Mouse (Mus musculus): ENCODE measurements around the gene Arfgap3.
"Not testable (repeated sequence)": the region's sequence is repeated elsewhere in the genome, so short reads cannot be mapped to it uniquely, and the experiment has no call there.

The Arfgap3 gene

DNA sequence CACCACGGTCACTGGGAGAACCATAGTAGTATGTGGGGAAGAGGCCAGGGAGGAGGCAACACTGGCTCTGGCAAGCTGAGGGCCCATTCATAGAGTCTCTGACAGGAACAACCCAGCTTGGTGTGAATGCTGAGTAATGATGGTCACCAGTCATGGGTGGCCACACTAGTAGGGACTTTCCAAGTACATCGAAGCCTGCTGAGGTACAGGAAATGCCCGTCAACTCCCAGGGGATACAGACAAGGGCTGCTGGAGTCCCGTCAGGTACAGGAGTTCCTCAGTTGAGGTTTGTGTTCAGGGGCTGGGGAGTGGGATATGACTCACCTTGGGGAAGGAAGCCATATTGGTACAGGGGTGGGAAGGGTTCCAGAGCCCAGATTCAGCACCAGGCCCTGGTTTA, 54.0 kb downstream of the Arfgap3 start:
- DNase-seq (ENCODE audit: low spot score in 2 of 2): no peak

DNA sequence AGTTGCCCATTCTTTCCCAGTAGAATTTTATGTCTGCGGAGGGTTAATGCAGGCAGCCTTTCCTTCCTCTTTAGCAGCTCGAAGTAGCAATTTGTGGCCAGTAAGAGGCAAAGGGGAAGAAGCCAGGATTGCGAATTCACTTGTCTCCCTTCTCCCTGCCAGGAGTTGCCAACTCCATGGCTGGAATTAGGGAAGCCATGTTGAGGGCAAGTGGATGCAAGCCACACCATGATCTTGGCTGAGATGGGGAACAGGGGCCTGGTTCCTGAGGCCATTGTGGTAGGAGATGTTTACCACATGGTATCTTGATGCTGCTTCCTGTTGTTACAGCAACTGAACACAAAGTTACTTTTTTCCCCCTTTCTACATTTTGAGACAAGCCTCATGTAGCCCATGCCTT, 55.1 kb downstream of the Arfgap3 start:
- DNase-seq (ENCODE audit: low spot score in 2 of 2): no peak

DNA sequence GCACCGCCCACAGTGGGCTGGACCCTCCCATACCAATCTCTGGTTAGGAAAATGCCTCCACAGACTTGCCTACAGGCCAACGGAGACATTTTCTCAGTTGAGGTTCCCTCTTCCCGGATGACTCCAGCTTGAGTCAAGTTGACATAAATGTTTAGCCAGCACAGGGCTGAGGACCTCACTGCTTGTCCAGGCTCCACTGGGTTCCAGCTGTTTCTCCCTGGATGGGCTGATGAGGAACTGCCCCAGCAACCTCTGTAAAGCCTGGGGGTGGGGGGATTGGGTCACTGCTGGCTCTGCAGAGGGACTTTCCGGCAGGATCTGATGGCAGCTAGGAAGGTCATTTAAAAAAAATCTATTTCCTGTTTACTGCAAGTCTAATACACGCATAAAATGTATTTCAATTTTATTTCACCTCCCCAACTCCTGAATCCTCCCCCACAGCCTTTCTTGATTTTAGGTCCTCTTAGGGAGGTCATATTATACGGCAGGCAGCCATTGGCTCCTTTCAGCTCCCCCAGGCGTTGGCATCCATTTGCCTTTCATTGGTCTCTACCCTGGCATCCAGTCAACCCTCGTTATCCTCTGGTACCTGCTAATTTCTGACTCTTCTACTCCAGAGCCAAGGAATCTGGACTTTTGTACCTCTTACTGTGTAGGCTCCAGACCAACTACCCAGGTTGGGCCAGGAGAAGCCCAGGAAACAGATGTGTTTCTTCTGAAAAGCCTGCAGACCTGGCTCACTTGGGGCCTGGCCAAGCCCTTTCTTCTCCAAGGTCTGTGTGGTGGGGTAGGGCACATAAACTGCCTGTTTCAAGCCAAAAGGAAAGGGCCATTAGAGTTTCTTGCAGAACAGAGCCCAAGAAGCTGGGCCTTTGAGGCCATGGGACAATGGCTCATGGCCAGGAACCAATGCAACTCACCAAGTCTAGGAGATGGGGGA, 56.1 kb downstream of the Arfgap3 start:
- DNase-seq (ENCODE audit: low spot score in 2 of 2): no peak

DNA sequence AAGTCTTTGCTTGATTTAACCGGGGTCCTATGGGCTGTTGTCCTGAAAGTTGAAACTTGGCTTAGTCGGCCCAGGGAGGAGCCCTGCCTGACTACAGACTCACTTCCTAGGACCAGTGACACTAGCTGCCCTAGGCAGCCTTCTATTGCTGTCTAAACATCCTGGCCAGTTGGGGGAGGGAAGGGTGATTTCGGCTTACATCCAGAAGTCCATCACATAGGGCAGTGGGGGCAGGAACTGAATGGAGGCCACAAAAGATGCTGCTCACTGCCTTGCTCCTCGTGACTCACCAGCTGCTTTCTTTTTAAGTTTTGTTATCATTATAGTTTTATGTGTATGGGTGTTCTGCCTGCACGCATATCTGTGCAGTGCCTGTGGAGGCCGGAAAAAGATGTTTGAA, 56.9 kb downstream of the Arfgap3 start:
- no peak for DNase-seq (ENCODE audit: low spot score in 2 of 2)

DNA sequence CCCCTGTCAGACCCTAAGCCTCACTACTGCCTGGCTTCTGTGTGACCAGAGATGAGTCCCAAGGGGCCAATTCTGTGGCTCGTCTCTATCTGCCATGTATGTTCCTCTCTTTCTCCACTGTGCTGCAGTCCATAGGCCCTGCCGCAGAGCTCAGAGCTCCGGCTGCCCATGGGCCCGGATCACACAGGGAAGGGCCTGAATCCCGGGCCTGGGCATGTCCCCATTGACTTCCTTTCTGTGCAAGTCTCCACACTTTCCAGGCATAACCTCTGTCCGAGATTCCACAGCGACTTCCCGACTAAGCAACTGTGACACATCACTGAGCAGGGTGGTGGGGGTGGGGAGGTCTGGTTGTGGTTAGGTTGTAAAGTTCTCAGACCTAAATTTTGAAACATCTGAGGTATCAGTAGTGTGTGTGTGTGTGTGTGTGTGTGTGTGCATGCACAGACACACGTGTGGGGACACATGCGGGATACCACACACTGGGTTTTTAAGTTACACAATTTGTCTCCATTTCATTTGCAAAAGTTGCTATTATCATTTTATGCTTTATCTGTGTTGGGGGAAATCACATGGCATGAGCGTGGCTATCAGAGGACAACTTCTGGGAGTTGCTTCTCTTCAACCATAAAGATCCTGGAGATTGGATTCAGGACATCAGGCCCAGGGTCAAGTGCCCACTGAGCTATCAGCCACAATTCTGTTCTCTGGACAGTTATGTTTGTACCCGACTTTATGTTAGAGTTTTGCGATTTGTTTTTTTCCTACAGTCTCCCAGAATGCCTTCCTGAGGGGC, 57.6 kb downstream of the Arfgap3 start:
- DNase-seq (ENCODE audit: low spot score in 2 of 2): no peak

DNA sequence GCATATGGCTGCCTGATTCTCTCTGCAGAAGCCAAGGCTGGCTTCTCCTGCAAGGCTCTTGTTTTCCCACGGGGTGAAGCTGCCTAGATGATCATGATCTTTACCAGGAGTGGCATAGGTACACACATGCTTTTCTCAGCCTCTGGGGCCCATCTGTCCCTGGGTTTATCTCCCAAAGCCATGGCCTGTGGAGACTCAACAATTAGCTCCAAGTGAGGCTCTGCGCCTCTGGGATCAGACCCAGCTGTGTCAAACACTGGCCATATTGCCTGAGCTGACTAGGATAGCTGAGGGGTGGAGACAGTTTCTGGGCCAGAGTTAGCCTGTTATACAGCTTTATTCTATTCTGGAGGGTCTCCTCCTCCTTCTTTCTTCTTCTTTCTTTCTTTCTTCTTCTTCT, 59.1 kb downstream of the Arfgap3 start:
- no peak for DNase-seq (ENCODE audit: low spot score in 2 of 2)

DNA sequence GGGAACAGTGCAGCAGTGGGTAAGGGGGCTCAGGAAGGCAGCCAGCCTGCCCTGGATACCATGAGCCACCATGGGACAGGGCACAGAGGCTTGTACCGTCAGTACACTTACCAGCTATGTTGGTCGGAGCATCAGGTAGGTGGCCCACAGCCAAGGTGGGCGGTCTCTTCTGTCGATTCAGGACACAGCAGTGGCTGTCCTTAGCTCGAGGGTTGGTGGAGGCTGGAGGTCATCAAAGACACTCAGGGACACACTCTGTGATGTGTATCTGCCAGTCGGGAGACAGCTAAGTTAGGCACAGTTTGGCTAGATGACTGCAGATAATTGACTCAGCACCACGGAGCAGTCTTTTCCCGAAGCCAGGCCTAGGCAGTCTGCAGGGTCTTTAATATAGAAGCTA, 65.2 kb downstream of the Arfgap3 start:
- no peak for DNase-seq (ENCODE audit: low spot score in 2 of 2)

DNA sequence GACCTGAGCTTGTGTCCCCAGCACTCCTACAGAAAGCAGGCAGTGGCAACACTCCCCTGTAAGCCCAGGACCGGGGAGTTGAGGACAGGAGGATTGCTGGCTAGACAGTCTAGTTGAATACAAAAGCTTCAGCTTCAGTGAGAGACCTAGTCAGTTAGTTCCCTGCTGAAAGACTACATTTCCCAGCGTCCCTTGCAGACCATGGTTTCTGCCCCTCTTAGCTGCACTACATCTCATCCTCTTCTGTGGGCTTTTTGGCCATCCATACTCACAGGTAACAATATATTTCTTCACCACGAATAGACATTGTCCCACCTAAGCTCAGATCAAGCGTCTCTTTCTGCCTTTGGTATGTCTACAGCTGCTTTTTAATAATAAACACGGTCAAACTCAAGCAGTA, 67.7 kb downstream of the Arfgap3 start:
- no peak for DNase-seq (ENCODE audit: low spot score in 2 of 2)

DNA sequence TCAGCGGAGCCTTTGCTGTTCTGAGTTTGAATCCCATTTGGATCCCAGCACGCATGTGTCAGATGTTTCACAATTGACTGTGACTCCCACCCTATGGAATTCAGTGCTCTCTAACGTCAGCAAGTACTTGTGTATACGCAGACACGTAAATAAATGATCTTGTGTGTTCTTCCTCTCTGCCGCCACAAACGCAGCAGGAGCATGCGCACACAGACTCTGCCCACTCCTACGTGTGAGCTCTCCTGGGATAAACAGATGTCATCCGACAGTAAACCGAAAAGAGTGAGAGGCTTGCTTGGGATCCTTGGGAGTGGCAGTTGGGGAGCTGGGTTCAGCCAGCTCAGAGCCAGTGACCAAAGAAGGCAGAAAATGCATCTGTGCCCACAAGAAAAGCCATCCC, 68.7 kb downstream of the Arfgap3 start:
- DNase-seq (ENCODE audit: low spot score in 2 of 2): no peak

DNA sequence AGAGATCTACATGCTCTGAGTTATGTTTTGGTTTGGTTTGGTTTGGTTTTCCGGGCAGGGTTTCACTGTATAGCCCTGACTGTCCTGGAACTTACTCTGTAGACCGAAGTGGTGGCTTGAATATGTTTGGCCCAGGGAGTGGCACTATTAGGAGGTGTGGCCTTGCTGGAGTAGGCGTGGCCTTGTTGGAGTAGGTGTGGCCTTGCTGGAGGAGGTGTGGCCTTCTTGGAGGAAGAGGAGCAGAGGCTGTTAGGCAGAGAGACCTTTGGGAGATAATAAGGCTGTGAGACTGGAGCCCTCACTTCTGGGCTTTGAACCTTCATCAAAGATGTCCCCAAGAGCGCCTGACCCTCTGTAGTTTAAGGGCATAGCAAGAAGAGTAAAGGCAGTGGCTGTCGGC, 71.5 kb downstream of the Arfgap3 start:
- DNase-seq (ENCODE audit: low spot score in 2 of 2): no peak

DNA sequence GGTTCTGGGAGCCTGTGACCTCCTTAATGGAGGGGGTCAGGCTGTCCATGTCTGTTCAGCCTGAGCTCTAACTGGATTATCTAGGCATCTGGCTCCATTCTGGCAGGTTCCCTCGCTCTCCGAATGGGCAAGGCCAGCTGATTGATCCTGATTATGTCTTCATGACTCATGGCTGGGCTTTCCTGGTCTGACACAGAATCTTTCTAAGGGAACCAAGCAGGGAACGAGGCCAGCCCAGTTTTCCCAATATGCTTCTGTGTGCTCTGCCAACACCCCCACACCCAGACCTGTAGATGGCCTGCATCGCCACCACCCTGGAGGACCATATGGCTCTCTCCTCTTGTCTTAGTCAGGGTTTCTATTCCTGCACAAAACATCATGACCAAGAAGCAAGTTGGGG, 72.6 kb downstream of the Arfgap3 start:
- DNase-seq (ENCODE audit: low spot score in 2 of 2): peak; percentile 48 to 61

DNA sequence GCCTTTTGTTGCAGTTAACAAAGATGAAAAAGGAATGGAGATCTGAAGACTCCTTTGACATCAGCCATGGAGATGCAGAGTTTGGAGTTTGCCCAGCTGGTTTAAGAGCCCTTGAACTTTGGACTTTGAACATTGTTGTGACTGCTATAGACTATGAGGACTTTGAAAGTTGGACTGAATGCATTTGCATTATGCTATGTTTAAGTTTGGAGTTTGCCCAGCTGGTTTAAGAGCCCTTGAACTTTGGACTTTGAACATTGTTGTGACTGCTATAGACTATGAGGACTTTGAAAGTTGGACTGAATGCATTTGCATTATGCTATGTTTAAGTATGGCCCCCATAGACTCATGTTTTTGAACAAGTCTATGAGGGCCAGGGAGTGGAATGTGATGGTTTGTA, 75.8 kb downstream of the Arfgap3 start:
- not testable (repeated sequence) for DNase-seq (ENCODE audit: low spot score in 2 of 2)

DNA sequence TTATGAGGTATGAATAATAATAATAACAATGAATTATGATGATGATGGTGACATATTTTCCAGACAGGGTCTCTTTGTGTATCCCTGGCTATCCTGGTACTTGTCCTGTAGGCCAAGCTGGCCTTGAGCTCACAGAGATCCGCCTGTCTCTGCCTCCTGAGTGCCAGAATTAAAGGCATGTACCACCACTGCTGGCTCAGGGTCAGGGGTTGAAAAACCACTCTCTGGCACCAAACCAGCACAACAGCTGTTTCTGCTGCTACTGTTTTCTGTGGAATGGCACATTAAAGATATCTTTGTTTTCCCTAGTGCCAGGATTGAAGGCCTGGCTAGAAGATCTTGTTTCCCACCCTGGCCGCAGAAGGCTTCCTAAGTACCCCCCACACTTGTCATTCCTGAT, 77.0 kb downstream of the Arfgap3 start:
- DNase-seq (ENCODE audit: low spot score in 2 of 2): no peak

DNA sequence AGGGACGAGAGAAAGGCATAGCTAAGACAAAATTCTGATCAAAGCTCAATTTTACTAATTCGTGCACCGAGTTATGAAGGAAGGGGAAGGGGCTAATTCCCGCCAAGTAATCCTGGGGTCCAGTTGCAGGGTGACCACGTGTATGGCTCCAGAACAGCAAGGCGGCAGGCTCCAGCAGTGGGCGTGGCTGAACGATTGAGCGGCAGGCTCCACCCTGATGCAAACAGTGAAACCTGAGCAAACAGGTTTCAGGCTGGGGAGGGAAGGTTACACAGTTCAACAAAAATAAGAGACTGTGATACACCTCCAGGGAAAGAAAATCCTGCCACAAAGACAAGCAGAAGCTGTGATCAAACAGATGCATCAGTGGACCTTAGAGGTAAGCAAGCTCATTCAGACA, 78.8 kb downstream of the Arfgap3 start:
- DNase-seq (ENCODE audit: low spot score in 2 of 2): not testable (repeated sequence)

DNA sequence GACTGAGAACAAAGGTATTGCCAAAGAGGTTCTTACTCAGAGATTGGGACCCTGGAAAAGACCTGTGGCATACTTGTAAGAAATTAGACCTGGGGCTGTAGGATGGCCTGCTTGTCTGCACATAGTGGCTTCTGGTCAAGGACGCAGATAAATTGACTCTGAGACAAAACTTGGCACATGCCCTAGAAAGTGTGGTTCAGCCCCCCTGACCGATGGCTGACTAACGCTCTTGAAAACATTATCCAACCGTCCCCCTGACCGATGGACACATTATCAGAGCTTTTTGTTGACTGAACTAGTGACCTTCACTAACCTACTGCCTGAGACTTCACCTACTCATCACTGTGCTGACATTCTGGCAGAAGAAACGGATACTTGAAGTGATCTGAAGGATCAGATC, 80.1 kb downstream of the Arfgap3 start:
- DNase-seq (ENCODE audit: low spot score in 2 of 2): not testable (repeated sequence)

DNA sequence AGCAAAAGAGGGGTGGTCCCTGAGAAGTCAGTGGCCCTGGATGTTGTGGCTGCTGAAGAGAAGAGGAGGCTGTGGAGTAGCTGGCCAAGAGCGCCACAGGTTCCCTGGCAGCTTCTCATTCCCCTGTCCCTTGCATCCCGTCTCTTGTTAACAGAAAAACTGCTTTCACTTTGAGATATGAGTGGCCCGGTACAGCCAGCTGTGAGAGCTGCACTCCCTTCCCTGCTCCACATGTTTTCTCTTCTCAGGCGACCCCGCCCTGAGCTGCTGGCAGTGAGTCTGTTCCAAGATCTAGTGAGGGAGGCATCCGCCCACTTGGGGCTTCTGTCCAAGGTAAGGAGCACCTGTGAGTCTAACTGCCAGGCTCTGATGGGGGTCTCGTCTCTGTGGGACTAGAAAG, 81.6 kb downstream of the Arfgap3 start:
- not testable (repeated sequence) for DNase-seq (ENCODE audit: low spot score in 2 of 2)

DNA sequence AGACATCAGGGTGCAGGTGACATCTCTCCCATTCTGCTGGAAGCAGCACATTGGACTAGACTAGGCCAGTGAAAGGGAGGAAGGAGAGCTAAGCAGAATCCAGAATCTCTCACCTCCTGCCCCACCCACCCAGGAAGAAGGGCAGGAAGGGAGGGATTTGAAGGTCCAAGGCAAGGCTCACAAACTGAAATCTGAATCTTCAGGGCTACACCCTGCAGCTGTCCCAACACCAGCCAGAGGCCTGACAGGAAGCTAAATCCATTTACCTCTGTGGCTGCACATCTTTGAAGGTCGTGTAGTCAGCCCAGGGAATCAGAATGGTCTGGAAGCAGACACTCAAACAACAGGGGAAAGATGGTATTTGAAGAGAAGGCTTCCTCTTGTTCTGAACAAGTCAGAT, 84.8 kb downstream of the Arfgap3 start:
- DNase-seq (ENCODE audit: low spot score in 2 of 2): no peak

DNA sequence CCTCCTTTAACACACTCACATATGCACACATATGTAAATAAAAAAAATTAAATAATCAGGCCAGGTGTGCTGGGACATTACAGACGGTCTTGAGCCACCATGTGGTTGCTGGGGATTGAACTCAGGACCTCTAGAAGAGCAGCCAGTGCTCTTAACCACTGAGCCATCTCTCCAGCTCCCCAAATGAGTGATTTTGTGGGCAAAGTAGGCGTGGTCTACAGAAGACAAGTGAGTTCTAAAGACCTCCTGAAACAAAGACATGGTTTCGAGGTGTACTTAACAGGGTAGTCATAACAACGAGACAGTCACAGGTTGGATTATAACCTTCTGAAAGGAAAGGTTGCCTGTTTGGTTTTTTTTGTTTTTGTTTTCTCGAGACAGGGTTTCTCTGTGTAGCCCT, 86.6 kb downstream of the Arfgap3 start:
- DNase-seq (ENCODE audit: low spot score in 2 of 2): no peak

DNA sequence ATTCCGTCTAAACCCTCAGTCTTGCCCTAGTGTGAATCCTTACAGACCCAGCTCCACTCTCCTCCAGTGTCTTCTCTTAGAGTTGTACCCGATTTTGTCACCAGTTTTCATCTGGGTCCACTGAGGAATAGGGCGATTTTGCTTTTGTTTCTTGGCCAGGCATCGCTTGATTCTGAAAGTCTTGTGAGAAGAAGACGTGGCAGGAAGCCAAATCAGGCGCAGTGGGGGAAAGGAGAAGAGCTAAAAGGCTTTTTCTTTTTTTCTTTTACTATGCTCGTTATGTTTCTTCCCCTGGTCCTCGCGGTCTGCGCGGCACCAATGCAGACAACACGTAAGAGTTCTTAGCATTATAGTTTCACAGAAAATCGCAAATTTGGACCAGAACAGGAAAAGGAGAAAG, 92.1 kb downstream of the Arfgap3 start:
- no peak for DNase-seq (ENCODE audit: low spot score in 2 of 2)

DNA sequence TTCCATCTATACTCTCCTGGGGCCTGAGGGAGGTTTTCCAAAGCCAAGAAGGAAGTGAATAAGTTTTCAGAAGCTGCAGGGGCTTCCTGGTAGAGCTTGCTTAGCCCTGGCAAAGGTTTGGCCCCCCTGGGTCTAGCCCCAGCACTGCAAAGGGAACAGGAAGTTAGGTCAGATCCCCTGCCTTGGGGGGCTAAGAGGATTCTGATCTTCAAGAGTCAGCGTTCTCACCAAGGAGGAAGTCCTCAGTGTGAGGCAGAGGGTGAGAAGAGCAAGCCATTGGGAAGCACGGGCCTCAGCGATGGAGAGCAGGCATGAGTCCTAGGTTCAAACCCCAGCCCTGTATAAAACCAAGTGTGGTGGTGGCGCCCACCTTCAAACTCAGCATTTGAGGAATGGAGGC, 93.6 kb downstream of the Arfgap3 start:
- no peak for DNase-seq (ENCODE audit: low spot score in 2 of 2)

DNA sequence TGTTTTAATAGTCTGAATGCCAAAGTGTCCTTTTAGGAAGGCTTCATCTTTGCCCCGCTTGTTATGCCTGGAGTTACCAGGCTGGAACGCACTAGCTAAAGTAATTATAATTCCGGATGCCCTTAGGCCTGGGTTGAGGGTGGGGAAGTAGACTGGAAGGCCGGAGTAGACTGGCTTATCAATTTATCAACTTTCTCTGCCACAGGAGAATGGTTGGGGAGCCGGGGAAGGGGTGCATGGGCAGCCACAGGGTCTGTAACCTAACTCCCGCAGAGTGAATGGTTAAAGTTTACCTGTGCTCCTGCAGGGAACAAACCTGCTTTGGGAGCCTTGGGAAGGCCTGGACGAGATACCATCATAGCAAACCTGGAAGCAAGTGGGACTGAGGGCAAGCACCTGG, 94.1 kb downstream of the Arfgap3 start:
- no peak for DNase-seq (ENCODE audit: low spot score in 2 of 2)

DNA sequence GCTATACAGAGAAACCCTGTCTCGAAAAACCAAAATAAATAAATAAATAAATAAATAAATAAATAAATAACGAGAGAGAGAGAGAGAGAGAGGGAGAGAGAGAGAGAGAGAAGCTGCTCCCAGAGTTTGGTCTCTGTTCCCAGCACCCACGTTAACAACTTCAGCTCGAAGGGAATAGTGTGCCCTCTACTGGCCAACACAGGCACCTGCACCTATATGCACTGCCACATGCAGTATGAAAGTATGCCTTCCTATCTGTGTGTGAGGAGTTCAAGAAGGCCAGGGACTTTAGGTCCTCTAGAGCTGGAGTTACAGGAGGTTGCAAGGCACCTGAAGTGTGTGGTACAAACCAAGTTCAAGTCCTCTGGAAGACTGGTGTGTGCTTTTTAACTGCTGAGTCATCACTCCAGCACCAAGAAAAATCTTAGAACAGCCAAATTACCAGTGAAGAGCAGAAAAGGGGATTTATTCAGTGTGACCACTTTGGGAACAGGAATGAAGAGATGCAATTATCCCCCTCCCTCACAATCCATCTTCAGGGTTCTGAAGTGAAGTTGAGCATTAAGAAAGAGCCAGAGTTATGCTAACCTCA, 94.8 kb downstream of the Arfgap3 start:
- DNase-seq (ENCODE audit: low spot score in 2 of 2): no peak
